Mouse (Mus musculus) stomach, embryonic 16.5 days (tissue): ENCODE data around the gene Milr1. TPM values are rescaled to one million over a fixed set of nuclear protein-coding genes. Genes with fewer than 3 reads are reported as not detected.
"Not testable (repeated sequence)": the region's sequence is repeated elsewhere in the genome, so short reads cannot be mapped to it uniquely, and the experiment has no call there.

Source experiments
- ATAC-seq: fragments of 200-750 bp; cut with Nextera tagmentation; 2 replicates; pipeline ENCODE4 v1.8.0; 2017; ENCODE audit warnings: moderate number of reproducible peaks, moderate TSS enrichment; ENCODE audit not compliant: insufficient read depth, low FRiP score
- H3K27ac ChIP-seq: fragments of 300-500 bp; sonication (generic); 2 replicates; pipeline ENCODE4 v1.5.1; 2014; ENCODE audit warnings: low read length
- H3K27me3 ChIP-seq: fragments of 300-500 bp; sonication (generic); 2 replicates; pipeline ENCODE4 v1.6.1; 2014; ENCODE audit warnings: low read length, control low read depth, mixed read lengths; ENCODE audit not compliant: control insufficient read depth, insufficient read depth
- H3K36me3 ChIP-seq: fragments of 300-500 bp; sonication (generic); 2 replicates; pipeline ENCODE4 v1.6.1; 2014; ENCODE audit warnings: low read length; ENCODE audit not compliant: control insufficient read depth, insufficient read depth
- H3K4me1 ChIP-seq: fragments of 300-500 bp; sonication (generic); 2 replicates; pipeline ENCODE4 v1.6.1; 2014; ENCODE audit warnings: low read length, control low read depth, mixed read lengths; ENCODE audit not compliant: control insufficient read depth, insufficient read depth
- H3K4me2 ChIP-seq: fragments of 300-500 bp; sonication (generic); 2 replicates; pipeline ENCODE4 v1.6.1; 2014; ENCODE audit warnings: low read depth, low read length, mixed read lengths
- H3K4me3 ChIP-seq: fragments of 300-500 bp; sonication (generic); replicated peaks from 2 replicates; pipeline ENCODE4 v1.5.1; 2014; ENCODE audit warnings: mild to moderate bottlenecking, low read length
- H3K9ac ChIP-seq: fragments of 300-500 bp; sonication (generic); 2 replicates; pipeline ENCODE4 v1.6.1; 2014; ENCODE audit warnings: low read length
- H3K9me3 ChIP-seq: fragments of 300-500 bp; sonication (generic); replicated peaks from 2 replicates; pipeline ENCODE4 v1.6.1; 2016; ENCODE audit warnings: low read length, control low read depth; ENCODE audit not compliant: control insufficient read depth
- WGBS: fragments of 180-500 bp; shearing (Covaris S2); extraction: QIAGEN DNeasy Blood & Tissue Kit; methylation state at CpG from one replicate; pipeline ENCODE4 v1.1.7; 2014; 5-methylcytosine and 5-hydroxymethylcytosine counted together
- polyA plus RNA-seq: library from polyadenylated mRNA; unstranded; fragments of >200 nt; fragmentation: Nextera tagmentation; extraction: Ambion mirVana; gene quantifications from 2 replicates; pipeline ENCODE4 v1.2.1, GENCODE M21; 2015

Gene Milr1
- polyA plus RNA-seq, 1 experiment from 2014 or later, result 3.1 TPM

DNA sequence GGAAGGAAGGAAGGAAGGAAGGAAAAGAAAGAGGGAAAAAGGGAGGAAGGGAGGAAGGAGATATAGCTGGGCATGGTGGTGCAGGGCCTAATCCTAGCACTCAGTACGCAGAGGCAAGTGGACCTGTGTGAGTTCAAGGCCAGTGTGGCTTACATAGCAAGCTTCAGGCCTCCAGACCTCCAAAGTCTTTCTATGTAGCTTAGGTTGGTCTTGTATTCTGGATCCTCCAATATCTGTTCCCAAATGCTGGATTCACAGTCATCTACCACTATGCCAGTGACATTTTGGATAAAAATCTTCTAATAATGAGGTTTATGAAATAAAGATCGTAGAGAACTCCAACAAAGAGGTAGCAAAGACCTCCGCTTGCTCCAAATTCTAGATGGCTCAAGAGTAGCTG, 9.2 kb upstream of the Milr1 start:
- Histone ChIP-seq H3K4me1 (no peaks in the 10 kb centered on the region), H3K27ac (no peak overlapping the region), H3K9me3 (no peaks in the 10 kb centered on the region), H3K36me3 (no peaks in the 10 kb centered on the region), H3K9ac (no peak overlapping the region), H3K4me2 (no peak overlapping the region), H3K27me3 (no peaks in the 10 kb centered on the region), H3K4me3 (no peak overlapping the region)
- WGBS, result 91% methylated on average over 3 of the region's 3 CpGs
- no peak for ATAC-seq

DNA sequence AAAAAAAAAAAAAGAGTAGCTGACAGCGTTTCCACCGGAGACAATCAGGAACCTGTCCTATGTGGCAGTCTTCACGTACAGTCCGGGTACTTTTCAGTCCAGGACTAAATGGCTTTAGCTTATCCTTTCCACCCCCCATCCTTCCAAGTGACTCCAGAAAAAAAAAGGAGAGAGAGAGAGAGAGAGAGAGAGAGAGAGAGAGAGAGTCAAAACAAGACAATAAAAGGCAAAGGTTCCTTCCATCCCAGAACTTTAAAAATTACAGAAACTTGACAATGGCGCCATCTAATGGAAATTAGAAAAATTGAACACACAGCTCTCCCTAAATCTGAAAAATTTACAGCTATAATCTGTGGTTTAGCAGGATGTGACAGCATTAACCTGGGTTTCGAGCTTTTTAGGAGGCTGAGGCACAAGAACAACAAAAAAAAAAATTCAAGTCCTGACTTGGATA, 8.6 kb upstream of the Milr1 start:
- no peak for ATAC-seq
- 40% methylated on average over 6 of the region's 6 CpGs for WGBS
- no peaks in the 10 kb centered on the region for H3K27me3 ChIP-seq
- H3K9me3 ChIP-seq, result no peaks in the 10 kb centered on the region
- H3K36me3 ChIP-seq, result no peaks in the 10 kb centered on the region
- no peak overlapping the region for H3K9ac ChIP-seq
- H3K27ac ChIP-seq, result no peak overlapping the region
- no peak overlapping the region for H3K4me3 ChIP-seq
- no peaks in the 10 kb centered on the region for H3K4me1 ChIP-seq
- no peak overlapping the region for H3K4me2 ChIP-seq

DNA sequence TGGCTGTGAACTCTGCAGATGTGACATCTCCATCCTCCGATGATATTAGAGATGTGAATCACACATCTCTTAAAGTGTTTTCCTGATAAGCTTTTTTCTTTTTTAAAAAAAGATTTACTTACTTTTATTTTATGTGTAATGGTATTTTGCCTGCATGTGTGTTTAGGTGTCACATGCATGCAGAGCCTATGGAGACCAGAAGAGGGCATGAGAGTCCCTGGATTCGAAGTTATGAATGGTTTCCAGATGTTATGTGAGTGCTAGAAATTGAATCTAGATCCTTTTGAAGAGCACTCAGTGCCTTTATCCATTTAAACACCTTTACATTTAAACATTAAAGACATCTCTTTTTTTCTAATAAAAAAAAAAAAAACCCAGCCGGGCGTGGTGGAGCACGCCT, 6.1 kb upstream of the Milr1 start:
- Histone ChIP-seq H3K4me3 (no peak overlapping the region), H3K27ac (no peak overlapping the region), H3K9me3 (no peaks in the 10 kb centered on the region), H3K36me3 (no peaks in the 10 kb centered on the region), H3K4me2 (no peak overlapping the region), H3K4me1 (no peaks in the 10 kb centered on the region), H3K27me3 (no peaks in the 10 kb centered on the region), H3K9ac (no peak overlapping the region)
- WGBS, result 92% methylated on average over 5 of the region's 5 CpGs
- ATAC-seq, result no peak

DNA sequence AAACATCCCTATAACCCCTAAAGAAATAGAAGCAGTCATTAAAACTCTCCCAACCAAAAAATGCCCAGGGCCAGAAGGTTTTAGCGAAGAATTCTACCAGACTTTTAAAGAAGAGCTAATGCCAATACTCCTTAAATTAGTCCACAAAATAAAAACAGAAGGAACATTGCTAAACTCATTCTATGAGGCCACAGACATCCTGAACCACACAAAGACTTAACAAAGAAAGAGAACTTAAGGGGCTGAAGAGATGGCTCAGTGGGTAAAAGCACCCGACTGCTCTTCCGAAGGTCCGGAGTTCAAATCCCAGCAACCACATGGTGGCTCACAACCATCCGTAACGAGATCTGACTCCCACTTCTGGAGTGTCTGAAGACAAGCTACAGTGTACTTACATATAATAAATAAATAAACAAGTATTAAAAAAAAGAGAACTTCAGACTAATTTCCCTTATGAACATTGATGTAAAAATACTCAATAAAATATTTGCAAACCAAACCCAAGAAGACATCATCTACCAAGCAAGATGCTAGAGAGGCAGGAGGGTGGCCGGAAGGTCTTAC, 1.4 kb upstream of the Milr1 start:
- not testable (repeated sequence) for H3K4me1 ChIP-seq, ATAC-seq, H3K4me3 ChIP-seq, H3K9me3 ChIP-seq, H3K36me3 ChIP-seq, H3K27ac ChIP-seq, H3K27me3 ChIP-seq, H3K9ac ChIP-seq, H3K4me2 ChIP-seq
- WGBS, result 96% methylated on average over 7 of the region's 7 CpGs

DNA sequence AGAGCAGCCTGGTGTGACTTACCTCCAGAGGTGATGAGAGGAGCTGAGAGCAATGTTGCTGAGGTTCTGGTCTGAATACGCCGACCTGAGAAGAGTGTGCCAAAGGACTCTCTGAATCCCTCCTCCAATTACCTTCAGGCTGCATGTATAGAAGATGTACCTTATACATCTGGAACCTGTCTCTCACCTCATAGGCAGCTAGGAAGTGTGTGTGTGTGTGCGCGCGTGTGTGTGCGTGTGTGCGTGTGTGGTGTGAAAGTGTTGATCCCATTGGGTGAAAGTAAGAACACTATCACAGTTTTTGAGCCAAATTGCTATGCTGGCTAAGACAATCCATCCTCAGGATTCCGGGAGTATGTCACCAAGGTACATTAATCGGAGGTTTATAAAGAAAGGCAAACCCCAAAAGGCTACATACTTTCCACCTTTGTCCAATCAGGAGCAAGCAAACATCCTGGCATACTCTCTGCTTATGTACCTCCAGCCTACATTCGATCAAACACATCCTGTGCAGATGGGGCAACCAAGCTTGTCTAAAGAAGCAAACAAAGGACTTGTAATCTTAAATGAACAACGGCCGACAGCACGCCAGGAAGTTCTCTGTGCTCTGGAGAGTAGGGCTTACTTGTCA, 790 bp upstream of the Milr1 start, which contains the start of gene Pecam1:
Pecam1 (minus strand) TSS at position 508 of the 631 bp plus-strand sequence.
- no peak within 1 kb of the TSS for H3K9ac ChIP-seq
- no peak within 1 kb of the TSS for H3K4me2 ChIP-seq
- H3K27ac ChIP-seq, result peak within 1 kb of the TSS; percentile 6; the same call in 1 of the 2 replicates
- H3K4me1 ChIP-seq, result 0 out of 2 replicates have a peak, but pooled peaks cover 3% of the 10 kb centered on the region
- no peaks in the 10 kb centered on the region for H3K27me3 ChIP-seq
- H3K9me3 ChIP-seq, result no peaks in the 10 kb centered on the region
- no peak within 1 kb of the TSS for H3K4me3 ChIP-seq
- 58% methylated on average over 13 of the region's 13 CpGs for WGBS
- no peaks in the 10 kb centered on the region for H3K36me3 ChIP-seq
- no peak for ATAC-seq

DNA sequence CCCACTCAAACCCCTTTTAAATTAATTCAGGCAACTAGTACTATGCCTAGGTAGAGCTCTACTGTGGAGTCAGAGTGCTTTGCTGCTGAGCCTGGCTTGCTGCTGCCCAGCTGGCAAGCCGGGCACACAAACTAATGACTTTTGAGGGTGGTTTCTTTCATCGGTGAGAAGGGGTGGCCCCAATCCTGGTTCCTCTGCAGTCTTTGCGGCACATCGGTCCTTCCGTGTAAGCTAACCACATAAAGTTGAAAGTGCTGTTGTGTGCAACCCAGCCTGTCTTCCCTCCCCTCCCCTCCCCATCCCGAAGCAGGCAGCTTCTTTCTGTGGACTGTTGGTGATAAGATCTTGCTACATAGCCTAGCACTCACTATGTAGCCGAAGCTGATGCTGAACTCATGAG, 1.1 kb downstream of the Milr1 start:
- no peak overlapping the region for H3K9ac ChIP-seq
- 74% methylated on average over 7 of the region's 7 CpGs for WGBS

DNA sequence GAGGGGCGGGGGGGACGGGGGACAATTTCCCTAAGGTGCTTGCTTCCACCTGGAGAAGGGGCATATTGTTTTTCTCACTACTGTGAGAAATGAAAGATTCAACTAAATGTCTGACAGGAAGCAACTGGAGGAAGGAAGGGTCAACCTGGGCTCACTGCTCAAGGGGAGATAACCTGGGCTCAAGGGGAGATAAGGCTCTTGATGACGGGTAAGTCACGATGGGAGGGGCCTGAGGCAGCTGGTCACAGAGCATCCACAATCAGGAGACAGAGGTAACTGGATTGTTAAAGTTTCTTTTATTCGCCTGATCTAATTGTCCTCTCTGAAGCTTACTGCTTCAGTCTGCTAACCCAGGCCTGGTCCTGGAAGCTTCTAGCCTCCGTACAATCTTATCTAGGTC, 2.3 kb downstream of the Milr1 start:
- H3K9me3 ChIP-seq, result no peaks in the 10 kb centered on the region
- ATAC-seq, result no peak
- H3K27me3 ChIP-seq, result no peaks in the 10 kb centered on the region
- no peak overlapping the region for H3K9ac ChIP-seq
- WGBS, result 75% methylated on average over 6 of the region's 6 CpGs
- no peak overlapping the region for H3K27ac ChIP-seq
- no peaks in the 10 kb centered on the region for H3K36me3 ChIP-seq
- 0 out of 2 replicates have a peak, but pooled peaks cover 3% of the 10 kb centered on the region for H3K4me1 ChIP-seq
- H3K4me2 ChIP-seq, result no peak overlapping the region
- no peak overlapping the region for H3K4me3 ChIP-seq

More for the DNA sequence above, 1.1 kb downstream of the Milr1 start:
- no peak overlapping the region for H3K4me3 ChIP-seq
- 0 out of 2 replicates have a peak, but pooled peaks cover 3% of the 10 kb centered on the region for H3K4me1 ChIP-seq
- no peaks in the 10 kb centered on the region for H3K27me3 ChIP-seq
- H3K9me3 ChIP-seq, result no peaks in the 10 kb centered on the region
- ATAC-seq, result peak; percentile 37; the same call in 1 of the 2 replicates
- H3K4me2 ChIP-seq, result 0 out of 2 replicates have a peak overlapping the region, but pooled peaks have one; percentile 1
- no peaks in the 10 kb centered on the region for H3K36me3 ChIP-seq
- H3K27ac ChIP-seq, result peak overlapping the region; percentile 52; the same call in 1 of the 2 replicates

DNA sequence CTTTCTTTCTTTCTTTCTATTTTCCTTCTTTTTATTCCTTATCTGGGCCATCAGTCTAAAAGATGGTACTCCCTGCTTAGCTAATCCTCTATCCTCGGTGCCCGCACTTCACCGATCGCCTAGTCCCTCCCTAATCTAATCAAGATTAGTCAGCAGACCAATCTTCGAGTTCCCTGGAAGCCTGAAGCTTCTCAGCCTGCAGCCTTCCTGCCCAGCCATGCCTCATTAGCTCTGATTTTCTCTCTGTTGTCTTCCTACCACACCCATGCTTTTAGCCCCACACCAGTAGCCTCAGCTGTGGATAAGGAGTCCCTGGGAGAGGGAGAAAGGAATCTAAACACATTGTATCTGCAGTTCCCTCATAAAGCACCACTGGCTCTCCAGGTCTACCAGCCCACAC, 4.6 kb downstream of the Milr1 start:
- Histone ChIP-seq H3K9me3 (no peaks in the 10 kb centered on the region), H3K36me3 (no peaks in the 10 kb centered on the region), H3K4me2 (no peak overlapping the region), H3K27ac (no peak overlapping the region), H3K4me1 (no peaks in the 10 kb centered on the region), H3K4me3 (no peak overlapping the region), H3K27me3 (no peaks in the 10 kb centered on the region), H3K9ac (no peak overlapping the region)
- no peak for ATAC-seq
- WGBS, result 56% methylated on average over 5 of the region's 5 CpGs

DNA sequence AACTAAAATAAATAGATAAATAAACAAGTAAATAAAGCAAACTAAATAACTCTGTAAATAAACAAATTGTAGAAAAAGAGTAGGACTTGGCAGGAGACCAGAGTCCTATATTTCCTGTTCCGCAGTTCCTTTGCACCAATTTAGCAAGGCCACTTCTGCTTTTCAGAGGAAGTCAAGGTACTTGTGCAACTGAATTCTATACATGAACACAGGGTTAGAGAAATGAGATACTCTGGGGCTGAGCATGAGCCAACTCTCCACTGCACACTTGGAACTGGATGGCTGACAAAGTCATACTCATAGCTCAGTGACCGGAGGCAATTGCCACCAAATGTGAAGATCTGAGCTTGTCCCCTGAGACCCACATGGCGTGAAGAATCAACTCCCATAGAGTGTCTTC, 8.0 kb downstream of the Milr1 start:
- Histone ChIP-seq H3K9ac (no peak overlapping the region), H3K4me2 (no peak overlapping the region), H3K4me3 (no peak overlapping the region), H3K27ac (0 out of 2 replicates have a peak overlapping the region, but pooled peaks have one; percentile 23), H3K27me3 (no peaks in the 10 kb centered on the region), H3K4me1 (peaks cover 20% of the 10 kb centered on the region), H3K9me3 (no peaks in the 10 kb centered on the region), H3K36me3 (no peaks in the 10 kb centered on the region)
- ATAC-seq, result no peak
- 86% methylated on average over 3 of the region's 3 CpGs for WGBS
